Mouse (Mus musculus): ENCODE data around the gene Kctd11. TPM values are rescaled to one million over a fixed set of nuclear protein-coding genes. Genes with fewer than 3 reads are reported as not detected.

The Kctd11 gene
- polyA plus RNA-seq, 1 experiment: 19.1 TPM

GRCm38 (mm10) chr11:69858113-69858998 is 22.9 kb downstream of the Kctd11 start, which contains the start of gene Tnk1:
Tnk1 (minus strand) TSS chr11:69858730.
- peak; percentile 66 for DNase-seq
- 31% methylated on average over 29 of the region's 30 CpGs for WGBS
- TF ChIP-seq CTCF (IDR thresholded peaks at IDR 0.05; ENCODE audit: insufficient read depth, low read length) (no peak), POLR2A (IDR thresholded peaks at IDR 0.05; ENCODE audit: borderline replicate concordance, extremely low read depth, low read depth, low read length) (peak; percentile 41; the same call in 1 of the 2 replicates)
- Histone ChIP-seq H3K4me1 (ENCODE audit: control insufficient read depth, insufficient read depth, low read length) (peaks cover 6% of the 10 kb centered on the region), H3K4me3 (replicated peaks; ENCODE audit: extremely low read depth, low read depth, low read length) (peak within 1 kb of the TSS; percentile 63)

DNA sequence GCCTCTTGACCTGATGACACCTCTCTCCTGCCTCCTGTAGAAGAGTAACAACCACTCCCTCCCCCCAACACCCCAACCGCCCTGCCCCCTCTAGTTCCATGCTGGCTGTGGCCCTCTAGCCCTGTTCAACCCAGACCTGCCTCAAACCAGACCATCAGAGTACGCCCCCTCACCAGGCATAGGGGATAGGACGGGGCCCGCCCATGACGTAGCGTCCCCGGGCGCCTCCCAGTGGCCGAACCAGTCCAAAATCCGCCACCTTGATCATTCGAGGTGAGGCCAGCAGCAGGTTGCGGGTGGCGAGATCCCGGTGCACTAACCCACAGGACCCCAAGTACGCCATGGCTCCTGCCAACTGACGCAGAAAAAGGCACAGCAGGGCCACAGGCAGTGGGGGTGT is 25.9 kb downstream of the Kctd11 start:
- 34% methylated on average over 16 of the region's 16 CpGs for WGBS
- no peak for TF ChIP-seq CTCF (IDR thresholded peaks at IDR 0.05; ENCODE audit: insufficient read depth, low read length)
- no peak for TF ChIP-seq POLR2A (IDR thresholded peaks at IDR 0.05; ENCODE audit: borderline replicate concordance, extremely low read depth, low read depth, low read length)
- H3K4me1 ChIP-seq (ENCODE audit: control insufficient read depth, insufficient read depth, low read length): peaks cover 12% of the 10 kb centered on the region
- DNase-seq: no peak
- no peak overlapping the region for H3K4me3 ChIP-seq (replicated peaks; ENCODE audit: extremely low read depth, low read depth, low read length)

GRCm38 (mm10) chr11:69854680-69855079 is 26.5 kb downstream of the Kctd11 start:
- DNase-seq: no peak
- WGBS: 58% methylated on average over 10 of the region's 10 CpGs
- no peak for TF ChIP-seq CTCF (IDR thresholded peaks at IDR 0.05; ENCODE audit: insufficient read depth, low read length)
- TF ChIP-seq POLR2A (IDR thresholded peaks at IDR 0.05; ENCODE audit: borderline replicate concordance, extremely low read depth, low read depth, low read length): no peak
- no peak overlapping the region for H3K4me3 ChIP-seq (replicated peaks; ENCODE audit: extremely low read depth, low read depth, low read length)
- peaks cover 16% of the 10 kb centered on the region for H3K4me1 ChIP-seq (ENCODE audit: control insufficient read depth, insufficient read depth, low read length)

GRCm38 (mm10) chr11:69853994-69854393 is 27.2 kb downstream of the Kctd11 start:
- DNase-seq: no peak
- WGBS: 41% methylated on average over 7 of the region's 7 CpGs
- Histone ChIP-seq H3K4me3 (replicated peaks; ENCODE audit: extremely low read depth, low read depth, low read length) (no peak overlapping the region), H3K4me1 (ENCODE audit: control insufficient read depth, insufficient read depth, low read length) (peaks cover 22% of the 10 kb centered on the region)
- no peak for TF ChIP-seq POLR2A (IDR thresholded peaks at IDR 0.05; ENCODE audit: borderline replicate concordance, extremely low read depth, low read depth, low read length)
- no peak for TF ChIP-seq CTCF (IDR thresholded peaks at IDR 0.05; ENCODE audit: insufficient read depth, low read length)

GRCm38 (mm10) chr11:69850754-69851153 is 30.5 kb downstream of the Kctd11 start:
- Histone ChIP-seq H3K4me1 (ENCODE audit: control insufficient read depth, insufficient read depth, low read length) (peaks cover 27% of the 10 kb centered on the region), H3K4me3 (replicated peaks; ENCODE audit: extremely low read depth, low read depth, low read length) (no peak overlapping the region)
- WGBS: 47% methylated on average over 8 of the region's 8 CpGs
- DNase-seq: no peak
- TF ChIP-seq CTCF (IDR thresholded peaks at IDR 0.05; ENCODE audit: insufficient read depth, low read length) (no peak), POLR2A (IDR thresholded peaks at IDR 0.05; ENCODE audit: borderline replicate concordance, extremely low read depth, low read depth, low read length) (no peak)

GRCm38 (mm10) chr11:69849884-69850283 is 31.3 kb downstream of the Kctd11 start:
- WGBS: 81% methylated on average over 15 of the region's 15 CpGs
- no peak for TF ChIP-seq POLR2A (IDR thresholded peaks at IDR 0.05; ENCODE audit: borderline replicate concordance, extremely low read depth, low read depth, low read length)
- no peak for TF ChIP-seq CTCF (IDR thresholded peaks at IDR 0.05; ENCODE audit: insufficient read depth, low read length)
- no peak for DNase-seq
- no peak overlapping the region for H3K4me3 ChIP-seq (replicated peaks; ENCODE audit: extremely low read depth, low read depth, low read length)
- peaks cover 26% of the 10 kb centered on the region for H3K4me1 ChIP-seq (ENCODE audit: control insufficient read depth, insufficient read depth, low read length)

GRCm38 (mm10) chr11:69849128-69849527 is 32.1 kb downstream of the Kctd11 start:
- no peak for DNase-seq
- 53% methylated on average over 9 of the region's 9 CpGs for WGBS
- Histone ChIP-seq H3K4me1 (ENCODE audit: control insufficient read depth, insufficient read depth, low read length) (peaks cover 25% of the 10 kb centered on the region), H3K4me3 (replicated peaks; ENCODE audit: extremely low read depth, low read depth, low read length) (no peak overlapping the region)
- TF ChIP-seq POLR2A (IDR thresholded peaks at IDR 0.05; ENCODE audit: borderline replicate concordance, extremely low read depth, low read depth, low read length) (no peak), CTCF (IDR thresholded peaks at IDR 0.05; ENCODE audit: insufficient read depth, low read length) (no peak)

GRCm38 (mm10) chr11:69848021-69848420 is 33.2 kb downstream of the Kctd11 start:
- peaks cover 23% of the 10 kb centered on the region for H3K4me1 ChIP-seq (ENCODE audit: control insufficient read depth, insufficient read depth, low read length)
- DNase-seq: no peak
- 94% methylated on average over 6 of the region's 6 CpGs for WGBS
- no peak overlapping the region for H3K4me3 ChIP-seq (replicated peaks; ENCODE audit: extremely low read depth, low read depth, low read length)
- TF ChIP-seq POLR2A (IDR thresholded peaks at IDR 0.05; ENCODE audit: borderline replicate concordance, extremely low read depth, low read depth, low read length) (no peak), CTCF (IDR thresholded peaks at IDR 0.05; ENCODE audit: insufficient read depth, low read length) (no peak)

GRCm38 (mm10) chr11:69846738-69847688 is 34.2 kb downstream of the Kctd11 start:
- TF ChIP-seq CTCF (IDR thresholded peaks at IDR 0.05; ENCODE audit: insufficient read depth, low read length): no peak
- TF ChIP-seq POLR2A (IDR thresholded peaks at IDR 0.05; ENCODE audit: borderline replicate concordance, extremely low read depth, low read depth, low read length): no peak; the same call in 1 of the 2 replicates
- peaks cover 21% of the 10 kb centered on the region for H3K4me1 ChIP-seq (ENCODE audit: control insufficient read depth, insufficient read depth, low read length)
- H3K4me3 ChIP-seq (replicated peaks; ENCODE audit: extremely low read depth, low read depth, low read length): peak overlapping the region; percentile 88
- DNase-seq: peak; percentile 60
- WGBS: 7% methylated on average over 37 of the region's 37 CpGs
